Mouse (Mus musculus) heart, embryonic 11.5 days (tissue): Measurements from ENCODE around the gene Prrg3. TPM values are rescaled to one million over a fixed set of nuclear protein-coding genes. Genes with fewer than 3 reads are reported as not detected.
"Not testable (repeated sequence)": the region's sequence is repeated elsewhere in the genome, so short reads cannot be mapped to it uniquely, and the experiment has no call there.

Experiments
- ATAC-seq: fragments of 200-750 bp; cut with Nextera tagmentation; replicated peaks from 2 replicates; pipeline ENCODE4 v1.8.0; 2017; ENCODE audit warnings: moderate library complexity; ENCODE audit not compliant: insufficient number of reproducible peaks, low FRiP score, low TSS enrichment
- H3K27ac ChIP-seq: fragments of 300-500 bp; sonication (generic); 2 replicates; pipeline ENCODE4 v1.5.1; 2014; ENCODE audit warnings: mild to moderate bottlenecking, low read depth, low read length
- H3K27me3 ChIP-seq: fragments of 300-500 bp; sonication (generic); 2 replicates; pipeline ENCODE4 v1.6.1; 2014; ENCODE audit warnings: mild to moderate bottlenecking, low read length, mixed read lengths; ENCODE audit not compliant: control insufficient read depth, insufficient read depth
- H3K36me3 ChIP-seq: fragments of 300-500 bp; sonication (generic); 2 replicates; pipeline ENCODE4 v1.6.1; 2014; ENCODE audit warnings: mild to moderate bottlenecking, low read length, moderate library complexity, mixed read lengths; ENCODE audit not compliant: control insufficient read depth, insufficient read depth
- H3K4me1 ChIP-seq: fragments of 300-500 bp; sonication (generic); 2 replicates; pipeline ENCODE4 v1.6.1; 2014; ENCODE audit warnings: low read length; ENCODE audit not compliant: control insufficient read depth, insufficient read depth
- H3K4me2 ChIP-seq: fragments of 300-500 bp; sonication (generic); 2 replicates; pipeline ENCODE4 v1.6.1; 2014; ENCODE audit warnings: mild to moderate bottlenecking, moderate library complexity
- H3K4me3 ChIP-seq: fragments of 300-500 bp; sonication (generic); 2 replicates; pipeline ENCODE4 v1.5.1; 2014; ENCODE audit warnings: low read depth, low read length
- H3K9ac ChIP-seq: fragments of 300-500 bp; sonication (generic); 2 replicates; pipeline ENCODE4 v1.6.1; 2014; ENCODE audit warnings: mild to moderate bottlenecking, low read depth, low read length, moderate library complexity
- H3K9me3 ChIP-seq: fragments of 300-500 bp; sonication (generic); replicated peaks from 2 replicates; pipeline ENCODE4 v1.6.1; 2016; ENCODE audit warnings: low read length; ENCODE audit not compliant: control insufficient read depth
- WGBS: fragments of 180-500 bp; shearing (Covaris S2); extraction: QIAGEN DNeasy Blood & Tissue Kit; methylation state at CpG from one replicate; pipeline ENCODE4 v1.1.7; 2014; ENCODE audit not compliant: insufficient replicate concordance; 5-methylcytosine and 5-hydroxymethylcytosine counted together
- polyA plus RNA-seq: library from polyadenylated mRNA; unstranded; fragments of >200 nt; fragmentation: Nextera tagmentation; extraction: Ambion mirVana; gene quantifications from 2 replicates; pipeline ENCODE4 v1.2.1, GENCODE M21; 2014

Gene Prrg3
- polyA plus RNA-seq, 1 experiment from 2014 or later = 4.1 TPM

DNA sequence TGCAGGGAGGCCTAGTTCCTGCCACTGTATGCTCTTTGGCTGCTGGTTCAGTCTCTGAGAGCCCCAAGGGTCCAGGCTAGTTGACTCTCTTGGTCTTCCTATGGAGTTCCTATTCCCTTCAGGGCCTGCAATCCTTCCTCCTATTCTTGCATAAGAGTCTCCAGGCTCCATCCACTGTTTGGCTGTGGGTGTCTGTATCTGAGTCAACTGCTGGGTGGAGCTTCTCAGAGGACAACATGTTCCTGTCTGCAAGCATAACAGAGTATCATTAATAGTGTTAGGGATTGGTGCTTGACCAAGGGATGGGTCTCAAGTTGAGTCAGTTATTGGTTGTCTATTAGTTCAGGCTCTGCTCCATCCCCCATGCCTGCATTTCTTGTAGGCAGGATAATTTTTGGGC is 15.3 kb downstream of the Prrg3 start:
- not testable (repeated sequence) for H3K27me3 ChIP-seq, ATAC-seq, H3K9ac ChIP-seq, H3K36me3 ChIP-seq, H3K4me3 ChIP-seq, H3K9me3 ChIP-seq, H3K4me1 ChIP-seq, H3K4me2 ChIP-seq, H3K27ac ChIP-seq

GRCm38 (mm10) chrX:71980443-71980842 is 18.0 kb downstream of the Prrg3 start:
- Histone ChIP-seq H3K27me3 (no peaks in the 10 kb centered on the region), H3K4me1 (no peaks in the 10 kb centered on the region), H3K27ac (no peak overlapping the region), H3K36me3 (no peaks in the 10 kb centered on the region), H3K4me3 (no peak overlapping the region), H3K4me2 (no peak overlapping the region), H3K9me3 (no peaks in the 10 kb centered on the region), H3K9ac (no peak overlapping the region)
- ATAC-seq = no peak
- WGBS = 32% methylated on average over 3 of the region's 3 CpGs

- no peak overlapping the region for H3K27ac ChIP-seq
- no peak overlapping the region for H3K4me3 ChIP-seq
- H3K9ac ChIP-seq = no peak overlapping the region
- no peak overlapping the region for H3K4me2 ChIP-seq
- WGBS = 46% methylated on average over 2 of the region's 2 CpGs
- ATAC-seq = no peak
- H3K4me1 ChIP-seq = no peaks in the 10 kb centered on the region
- no peaks in the 10 kb centered on the region for H3K27me3 ChIP-seq
- no peaks in the 10 kb centered on the region for H3K36me3 ChIP-seq
- no peaks in the 10 kb centered on the region for H3K9me3 ChIP-seq
Observed at GRCm38 (mm10) chrX:71981322-71981721, 18.9 kb downstream of the Prrg3 start.

- no peak for ATAC-seq
- H3K9me3 ChIP-seq = no peaks in the 10 kb centered on the region
- 76% methylated on average over 2 of the region's 2 CpGs for WGBS
- H3K27me3 ChIP-seq = no peaks in the 10 kb centered on the region
- H3K36me3 ChIP-seq = no peaks in the 10 kb centered on the region
- no peak overlapping the region for H3K4me3 ChIP-seq
- H3K27ac ChIP-seq = no peak overlapping the region
- H3K4me1 ChIP-seq = no peaks in the 10 kb centered on the region
- H3K9ac ChIP-seq = no peak overlapping the region
- no peak overlapping the region for H3K4me2 ChIP-seq
Observed at GRCm38 (mm10) chrX:71983205-71983604, 20.8 kb downstream of the Prrg3 start.

DNA sequence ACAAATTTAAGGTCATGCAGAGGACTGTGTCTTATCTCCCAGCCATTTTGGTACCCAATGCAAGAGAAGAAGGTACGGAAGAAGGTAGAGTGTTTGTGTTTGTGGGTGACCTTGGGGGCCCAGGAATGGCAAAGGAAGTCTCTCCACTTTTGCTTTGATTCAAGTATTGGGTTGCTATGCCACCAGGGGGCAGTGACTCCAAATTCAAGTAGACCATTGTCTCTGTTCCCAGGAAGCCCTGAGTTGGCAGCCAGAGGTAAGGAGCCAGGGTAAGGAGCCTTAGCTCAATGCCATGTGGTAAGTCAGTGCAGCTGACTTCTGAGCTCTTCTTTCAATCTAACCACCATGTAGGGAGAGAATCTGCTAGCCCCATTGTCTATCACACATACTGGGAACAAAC is 21.4 kb downstream of the Prrg3 start:
- no peak for ATAC-seq
- Histone ChIP-seq H3K9ac (no peak overlapping the region), H3K4me1 (no peaks in the 10 kb centered on the region), H3K36me3 (no peaks in the 10 kb centered on the region), H3K4me3 (no peak overlapping the region), H3K27ac (no peak overlapping the region), H3K9me3 (no peaks in the 10 kb centered on the region), H3K4me2 (no peak overlapping the region), H3K27me3 (no peaks in the 10 kb centered on the region)
- WGBS = 82% methylated on average over 1 of the region's 1 CpGs

DNA sequence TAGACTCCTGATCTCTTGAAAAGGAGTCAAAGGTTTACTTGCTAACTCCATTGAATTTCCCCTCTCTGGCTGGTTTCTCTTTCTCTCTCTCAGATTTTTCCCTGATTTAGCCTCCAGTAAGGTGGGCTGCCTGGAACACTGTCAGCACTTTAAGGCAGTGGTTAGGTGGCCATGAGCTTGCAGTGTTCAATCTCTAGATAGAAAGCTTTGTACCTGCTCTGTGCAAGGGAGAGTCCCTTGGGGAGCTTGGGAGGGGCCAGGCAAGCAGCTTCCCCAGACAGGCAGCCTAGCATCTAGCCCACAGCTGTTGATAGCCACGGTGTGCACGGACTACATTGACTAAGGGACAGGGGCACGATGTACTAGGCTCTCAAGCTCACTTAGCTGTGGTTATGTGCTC is 29.1 kb downstream of the Prrg3 start, which contains the start of gene Cnga2:
Gene Cnga2 (plus strand): TSS at position 301 of the 400 bp plus-strand sequence.
- Histone ChIP-seq H3K27me3 (0 out of 2 replicates have a peak, but pooled peaks cover 2% of the 10 kb centered on the region), H3K4me3 (no peak within 1 kb of the TSS), H3K27ac (no peak within 1 kb of the TSS), H3K4me1 (no peaks in the 10 kb centered on the region), H3K9ac (no peak within 1 kb of the TSS), H3K9me3 (no peaks in the 10 kb centered on the region), H3K4me2 (no peak within 1 kb of the TSS), H3K36me3 (no peaks in the 10 kb centered on the region)
- WGBS = 80% methylated on average over 3 of the region's 3 CpGs
- no peak for ATAC-seq

- 54% methylated on average over 1 of the region's 1 CpGs for WGBS
- Histone ChIP-seq H3K27ac (no peak overlapping the region), H3K36me3 (no peaks in the 10 kb centered on the region), H3K4me3 (no peak overlapping the region), H3K27me3 (0 out of 2 replicates have a peak, but pooled peaks cover 2% of the 10 kb centered on the region), H3K9ac (no peak overlapping the region), H3K9me3 (no peaks in the 10 kb centered on the region), H3K4me2 (no peak overlapping the region), H3K4me1 (no peaks in the 10 kb centered on the region)
- no peak for ATAC-seq
Observed at GRCm38 (mm10) chrX:71995972-71996371, 33.5 kb downstream of the Prrg3 start.

- Histone ChIP-seq H3K27me3 (no peaks in the 10 kb centered on the region), H3K9ac (no peak overlapping the region), H3K4me3 (no peak overlapping the region), H3K4me1 (no peaks in the 10 kb centered on the region), H3K27ac (no peak overlapping the region), H3K4me2 (no peak overlapping the region), H3K36me3 (no peaks in the 10 kb centered on the region), H3K9me3 (no peaks in the 10 kb centered on the region)
- ATAC-seq = no peak
Observed at GRCm38 (mm10) chrX:72009930-72010329, 47.5 kb downstream of the Prrg3 start.

DNA sequence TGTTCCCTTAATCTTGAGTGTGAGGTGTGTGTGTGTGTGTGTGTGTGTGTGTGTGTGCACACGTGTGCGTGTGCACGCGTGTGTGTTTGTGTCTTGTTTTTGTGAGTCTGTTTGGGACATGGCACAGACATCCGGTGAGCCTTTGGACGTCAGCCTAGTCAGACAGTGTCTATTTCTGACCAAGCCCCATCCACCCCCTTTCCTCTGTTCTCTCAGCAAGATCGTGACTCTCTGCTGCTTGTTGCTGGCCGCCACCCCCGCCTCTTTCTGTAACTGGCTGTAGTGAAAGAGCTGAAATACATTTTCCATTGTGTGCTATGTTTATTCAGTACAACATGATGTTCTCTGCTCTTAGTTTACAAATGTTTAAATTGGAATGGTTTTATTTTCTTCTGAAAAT is 49.8 kb downstream of the Prrg3 start:
- WGBS = 64% methylated on average over 9 of the region's 9 CpGs

More for the DNA sequence above, 49.8 kb downstream of the Prrg3 start:
- Histone ChIP-seq H3K27ac (no peak overlapping the region), H3K4me2 (no peak overlapping the region), H3K4me1 (no peaks in the 10 kb centered on the region), H3K9ac (no peak overlapping the region), H3K36me3 (no peaks in the 10 kb centered on the region), H3K4me3 (no peak overlapping the region), H3K9me3 (no peaks in the 10 kb centered on the region), H3K27me3 (no peaks in the 10 kb centered on the region)
- ATAC-seq = no peak
